Mouse (Mus musculus) myocyte (in vitro differentiated cells): ENCODE data around the gene Gm11983. TPM values are rescaled to one million over a fixed set of nuclear protein-coding genes. Genes with fewer than 3 reads are reported as not detected.

Experiments
- H3K27me3 ChIP-seq: one replicate; pipeline ENCODE4 v1.6.1; 2011; ENCODE audit not compliant: control insufficient read depth, insufficient read depth, insufficient read length
- H3K36me3 ChIP-seq: one replicate; pipeline ENCODE4 v1.6.1; 2011; ENCODE audit not compliant: control insufficient read depth, insufficient read depth
- H3K4me2 ChIP-seq: one replicate; pipeline ENCODE4 v1.6.1; 2011; ENCODE audit warnings: low read depth, control low read depth
- H3K4me3 ChIP-seq: one replicate; pipeline ENCODE4 v1.5.1; 2011; ENCODE audit warnings: mild to moderate bottlenecking, control low read depth, moderate library complexity
- H3K79me2 ChIP-seq: one replicate; pipeline ENCODE4 v1.6.1; 2011; ENCODE audit not compliant: control insufficient read depth, insufficient read depth
- H3ac ChIP-seq: one replicate; pipeline ENCODE4 v1.6.1; 2011; ENCODE audit not compliant: control insufficient read depth, insufficient read length
- CEBPB ChIP-seq: IDR thresholded peaks from 2 replicates; pipeline ENCODE4 v1.6.1; 2011; ENCODE audit warnings: mild to moderate bottlenecking, moderate library complexity; ENCODE audit not compliant: poor library complexity, insufficient read depth, severe bottlenecking
- E2F4 ChIP-seq: IDR thresholded peaks from one replicate; pipeline ENCODE4 v1.6.1; 2011; ENCODE audit warnings: mild to moderate bottlenecking, control low read depth, moderate library complexity; ENCODE audit not compliant: insufficient read depth
- MAX ChIP-seq: IDR thresholded peaks from one replicate; pipeline ENCODE4 v1.6.1; 2011; ENCODE audit warnings: low read depth, mild to moderate bottlenecking, control low read depth
- MYOD1 ChIP-seq, 3 experiments: IDR thresholded peaks; one replicate each; pipeline ENCODE4 v1.6.1; 2011; ENCODE audit warnings: control low read depth in 2 of 3, low read depth in 2 of 3, mild to moderate bottlenecking in 2 of 3, moderate library complexity in 1 of 3; ENCODE audit not compliant: insufficient read length in 2 of 3, control insufficient read depth in 1 of 3
- MYOG ChIP-seq, 3 experiments: IDR thresholded peaks; one replicate each; pipeline ENCODE4 v1.6.1; 2011; ENCODE audit warnings: control low read depth in 2 of 3, low read depth in 2 of 3, mild to moderate bottlenecking in 2 of 3; ENCODE audit not compliant: insufficient read length in 2 of 3, control insufficient read depth in 1 of 3, insufficient read depth in 1 of 3
- POLR2A ChIP-seq: IDR thresholded peaks from one replicate; pipeline ENCODE4 v1.6.1; 2011; ENCODE audit warnings: low read depth, mild to moderate bottlenecking, control low read depth, moderate library complexity; ENCODE audit not compliant: insufficient read length
- POLR2AphosphoS2 ChIP-seq: IDR thresholded peaks from one replicate; pipeline ENCODE4 v1.6.1; 2011; ENCODE audit warnings: low read depth, control low read depth; ENCODE audit not compliant: insufficient read length
- REST ChIP-seq: IDR thresholded peaks from one replicate; pipeline ENCODE4 v1.6.1; 2011; ENCODE audit warnings: mild to moderate bottlenecking, control low read depth, moderate library complexity; ENCODE audit not compliant: insufficient read depth, insufficient read length
- SRF ChIP-seq: IDR thresholded peaks from one replicate; pipeline ENCODE4 v1.6.1; 2011; ENCODE audit warnings: low read depth; ENCODE audit not compliant: control insufficient read depth, insufficient read length
- TCF12 ChIP-seq: IDR thresholded peaks from one replicate; pipeline ENCODE4 v1.6.1; 2011; ENCODE audit warnings: mild to moderate bottlenecking, control low read depth; ENCODE audit not compliant: poor library complexity, insufficient read depth, severe bottlenecking
- TCF3 ChIP-seq: IDR thresholded peaks from one replicate; pipeline ENCODE4 v1.6.1; 2011; ENCODE audit warnings: low read depth, control low read depth; ENCODE audit not compliant: insufficient read length
- USF1 ChIP-seq: IDR thresholded peaks from one replicate; pipeline ENCODE4 v1.6.1; 2011; ENCODE audit warnings: low read depth, mild to moderate bottlenecking, control low read depth, moderate library complexity
- polyA plus RNA-seq: library from polyadenylated mRNA; unstranded; fragments of >200 nt; fragmentation: generic; extraction: Trizol; gene quantifications from one replicate; pipeline ENCODE4 v1.2.1, GENCODE M21; 2012; ENCODE audit warnings: missing spikeins

The Gm11983 gene
- polyA plus RNA-seq, 1 experiment: not detected

- H3K4me2 ChIP-seq: no peak overlapping the region
- H3K4me3 ChIP-seq: no peak overlapping the region
- H3K27me3 ChIP-seq: no peaks in the 10 kb centered on the region
- H3K79me2 ChIP-seq: no peaks in the 10 kb centered on the region
- H3ac ChIP-seq: no peak overlapping the region
- TF ChIP-seq CEBPB: no peak
- no peak for TF ChIP-seq USF1
- TF ChIP-seq POLR2AphosphoS2: no peak
- TF ChIP-seq REST: no peak
- TF ChIP-seq MYOD1 (IDR thresholded peaks at IDR 0.05; ENCODE audit: control insufficient read depth in 1 of 3, insufficient read length in 2 of 3, low read depth in 2 of 3): no peak
- no peak for TF ChIP-seq TCF12
- TF ChIP-seq POLR2A: no peak
- no peak for TF ChIP-seq MYOG (IDR thresholded peaks at IDR 0.05; ENCODE audit: control insufficient read depth in 1 of 3, insufficient read depth in 1 of 3, insufficient read length in 2 of 3, low read depth in 2 of 3)
- no peak for TF ChIP-seq SRF
- no peak for TF ChIP-seq E2F4
- TF ChIP-seq TCF3: no peak
- TF ChIP-seq MAX: no peak
- no peaks in the 10 kb centered on the region for H3K36me3 ChIP-seq
These were observed 6.4 kb upstream of the Gm11983 start for GRCm38 (mm10) chr11:6843831-6844230.

- Histone ChIP-seq H3K36me3 (no peaks in the 10 kb centered on the region), H3K27me3 (no peaks in the 10 kb centered on the region), H3ac (no peak overlapping the region), H3K4me3 (no peak overlapping the region), H3K4me2 (no peak overlapping the region), H3K79me2 (no peaks in the 10 kb centered on the region)
- TF ChIP-seq MAX (no peak), MYOG (IDR thresholded peaks at IDR 0.05; ENCODE audit: control insufficient read depth in 1 of 3, insufficient read depth in 1 of 3, insufficient read length in 2 of 3, low read depth in 2 of 3) (no peak), REST (no peak)
These were observed 4.7 kb upstream of the Gm11983 start for GRCm38 (mm10) chr11:6842160-6842559.

GRCm38 (mm10) chr11:6840775-6841174, 3.3 kb upstream of the Gm11983 start:
- Histone ChIP-seq H3K79me2 (no peaks in the 10 kb centered on the region), H3K27me3 (no peaks in the 10 kb centered on the region), H3K36me3 (no peaks in the 10 kb centered on the region), H3K4me3 (no peak overlapping the region), H3ac (no peak overlapping the region), H3K4me2 (no peak overlapping the region)
- TF ChIP-seq MYOD1 (IDR thresholded peaks at IDR 0.05; ENCODE audit: control insufficient read depth in 1 of 3, insufficient read length in 2 of 3, low read depth in 2 of 3) (peak in 1 of 3 experiments; percentile 57), MYOG (IDR thresholded peaks at IDR 0.05; ENCODE audit: control insufficient read depth in 1 of 3, insufficient read depth in 1 of 3, insufficient read length in 2 of 3, low read depth in 2 of 3) (peak in 1 of 3 experiments; percentile 14), TCF3 (no peak)

GRCm38 (mm10) chr11:6834636-6835035, 2.8 kb downstream of the Gm11983 start:
- Histone ChIP-seq H3ac (no peak overlapping the region), H3K27me3 (no peaks in the 10 kb centered on the region), H3K4me2 (no peak overlapping the region), H3K4me3 (no peak overlapping the region), H3K79me2 (no peaks in the 10 kb centered on the region), H3K36me3 (no peaks in the 10 kb centered on the region)
- TF ChIP-seq E2F4 (no peak), TCF3 (no peak), MAX (no peak), MYOG (IDR thresholded peaks at IDR 0.05; ENCODE audit: control insufficient read depth in 1 of 3, insufficient read depth in 1 of 3, insufficient read length in 2 of 3, low read depth in 2 of 3) (no peak), TCF12 (no peak), SRF (no peak), POLR2AphosphoS2 (no peak), USF1 (no peak), MYOD1 (IDR thresholded peaks at IDR 0.05; ENCODE audit: control insufficient read depth in 1 of 3, insufficient read length in 2 of 3, low read depth in 2 of 3) (no peak), POLR2A (no peak), CEBPB (no peak), REST (no peak)

GRCm38 (mm10) chr11:6833731-6834130, 3.7 kb downstream of the Gm11983 start:
- H3K36me3 ChIP-seq: no peaks in the 10 kb centered on the region
- no peaks in the 10 kb centered on the region for H3K79me2 ChIP-seq
- no peak overlapping the region for H3K4me2 ChIP-seq
- no peak overlapping the region for H3K4me3 ChIP-seq
- no peak overlapping the region for H3ac ChIP-seq
- TF ChIP-seq TCF12 (no peak), POLR2A (no peak), MYOG (IDR thresholded peaks at IDR 0.05; ENCODE audit: control insufficient read depth in 1 of 3, insufficient read depth in 1 of 3, insufficient read length in 2 of 3, low read depth in 2 of 3) (no peak)
- no peaks in the 10 kb centered on the region for H3K27me3 ChIP-seq
